Mouse (Mus musculus) urinary bladder, postnatal 14 days (tissue): Measurements from ENCODE around the gene Eqtn.

ENCODE experiments used
- DNase-seq: peaks from one replicate; pipeline ENCODE4 v3.0.0; 2021; ENCODE audit warnings: low spot score

Eqtn gene

DNA sequence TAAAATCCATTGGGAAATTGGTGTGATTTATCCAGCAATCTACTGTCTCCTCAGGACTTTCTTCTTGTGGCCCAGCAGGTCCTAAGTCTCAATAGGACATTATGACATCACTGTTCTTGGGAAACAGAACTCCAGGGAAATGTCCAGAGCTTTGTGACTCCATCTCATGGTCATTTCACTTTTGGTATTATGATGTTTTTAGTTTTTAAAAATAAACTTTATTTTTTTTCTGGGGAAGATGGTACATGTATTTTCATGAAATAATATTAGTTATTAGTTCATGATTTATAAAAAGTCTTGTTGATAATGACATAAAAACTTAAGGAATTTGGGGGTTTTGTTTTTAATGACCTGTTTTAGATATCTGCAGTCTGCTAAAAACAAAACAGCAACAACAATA is at the start of gene Eqtn:
Gene Eqtn (minus strand): TSS at position 101 of the 400 bp plus-strand sequence.
- no peak for DNase-seq

GRCm38 (mm10) chr4:94973321-94973720 is 44.7 kb upstream of the Eqtn start:
- DNase-seq: no peak

GRCm38 (mm10) chr4:94952773-94953172 is 24.1 kb upstream of the Eqtn start:
- no peak for DNase-seq

GRCm38 (mm10) chr4:94941221-94941855 is 12.7 kb upstream of the Eqtn start:
- no peak for DNase-seq

- no peak for DNase-seq
Observed at GRCm38 (mm10) chr4:94901780-94902179, 26.9 kb downstream of the Eqtn start.

GRCm38 (mm10) chr4:94900744-94901143 is 27.9 kb downstream of the Eqtn start:
- no peak for DNase-seq
